22 mouse cellular contexts compared by ENCODE assay signal in the genomic region with DNA sequence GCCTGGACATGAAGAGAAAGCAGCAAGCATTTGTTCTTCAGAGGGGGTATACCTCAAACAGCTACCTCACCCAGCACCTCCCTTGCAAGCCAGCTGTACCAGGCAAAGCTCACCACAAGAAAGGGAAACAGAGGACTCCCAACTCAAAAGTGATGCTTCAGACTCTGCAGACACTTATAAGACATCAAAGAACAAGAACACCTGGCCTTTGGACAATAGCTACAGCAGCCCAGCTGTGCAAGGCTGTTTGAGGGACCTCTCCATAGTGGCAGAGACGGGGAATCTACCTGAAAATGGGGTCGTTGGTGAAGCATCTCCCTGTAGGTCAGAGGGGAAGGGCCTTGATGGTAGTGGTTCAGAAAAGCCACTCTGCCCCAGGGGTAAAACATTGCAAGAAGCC. TPM values are rescaled to one million over a fixed set of nuclear protein-coding genes. Genes with fewer than 3 reads are reported as not detected.
"Had no signal": no experiment of that assay in that cellular context is flagged by ENCODE, and none has a peak within 500 bp of the region (broad histone marks: within the 10 kb centered on the region; RNA-seq: fewer than 3 reads in every experiment).

No protein-coding gene starts in this region.

- ATAC-seq: intestine, embryonic 16.5 days; liver, postnatal 0 days; lung, postnatal 0 days; midbrain, embryonic 13.5 days; midbrain, embryonic 16.5 days had no signal

- DNase-seq: kidney, adult 2 months; kidney, postnatal 10 days; kidney, postnatal 36 days; layer of hippocampus, postnatal 36 days; left cerebral cortex, postnatal 4 days; liver, postnatal 0 days; lung, embryonic 14.5 days; retina, postnatal 1 day; right cerebral cortex, postnatal 25 days; spleen, adult 18-20 months had no signal

- H3K27me3 ChIP-seq: kidney, embryonic 15.5 days; limb, embryonic 12.5 days; limb, embryonic 15.5 days; midbrain, embryonic 13.5 days; neural tube, embryonic 13.5 days; stomach, embryonic 15.5 days had no signal

- H3K36me3 ChIP-seq: stomach, embryonic 15.5 days had no signal

- H3K4me3 ChIP-seq: kidney, embryonic 15.5 days; limb, embryonic 12.5 days; limb, embryonic 15.5 days; midbrain, embryonic 13.5 days; myocyte; neural tube, embryonic 13.5 days; stomach, embryonic 15.5 days had no signal

- H3K4me1 ChIP-seq: kidney, embryonic 15.5 days; limb, embryonic 12.5 days; limb, embryonic 15.5 days; midbrain, embryonic 13.5 days; neural tube, embryonic 13.5 days; stomach, embryonic 15.5 days had no signal

- H3K27ac ChIP-seq: kidney, embryonic 15.5 days; limb, embryonic 12.5 days; limb, embryonic 15.5 days; liver, embryonic 14.5 days; macrophage; midbrain, embryonic 13.5 days; neural tube, embryonic 13.5 days; stomach, embryonic 15.5 days had no signal

RNA-seq across cellular contexts. Expression of a gene that starts 12.2 kb away (rescaled TPM):
- polyA plus RNA-seq: intestine, embryonic 16.5 days; limb, embryonic 12.5 days; liver, postnatal 0 days had no signal
